Mouse (Mus musculus): Measurements from ENCODE around the gene Mta2. TPM values are rescaled to one million over a fixed set of nuclear protein-coding genes. Genes with fewer than 3 reads are reported as not detected.

Gene Mta2
- total and polyA plus RNA-seq, 2 experiments from 2014 or later, result 86.4 to 87.8 TPM

GRCm38 (mm10) chr19:8998546-8998945 is 56.9 kb downstream of the Mta2 start:
- 73% methylated on average over 6 of the region's 6 CpGs for WGBS
- H3K9me3 ChIP-seq (ENCODE audit: low read length), result no peaks in the 10 kb centered on the region
- no peaks in the 10 kb centered on the region for H3K27me3 ChIP-seq (ENCODE audit: insufficient read depth, low read length)
- no peak overlapping the region for H3K9ac ChIP-seq
- TF ChIP-seq CTCF (IDR thresholded peaks at IDR 0.05; ENCODE audit: low read depth), result no peak
- no peak for DNase-seq
- no peaks in the 10 kb centered on the region for H3K4me1 ChIP-seq (ENCODE audit: insufficient read depth)
- H3K4me3 ChIP-seq (ENCODE audit: low read depth, low read length), result no peak overlapping the region
- H3K27ac ChIP-seq (ENCODE audit: low read depth, low read length), result no peak overlapping the region
- H3K36me3 ChIP-seq (ENCODE audit: insufficient read depth), result no peaks in the 10 kb centered on the region
- no peak overlapping the region for H3K4me2 ChIP-seq (ENCODE audit: low read depth)
- no peak for ATAC-seq

- ATAC-seq, result no peak
Measured at GRCm38 (mm10) chr19:8999223-8999622, 57.5 kb downstream of the Mta2 start.

More at GRCm38 (mm10) chr19:8999223-8999622, 57.5 kb downstream of the Mta2 start:
- Histone ChIP-seq H3K36me3 (ENCODE audit: insufficient read depth) (no peaks in the 10 kb centered on the region), H3K27ac (ENCODE audit: low read depth, low read length) (no peak overlapping the region), H3K4me3 (ENCODE audit: low read depth, low read length) (no peak overlapping the region), H3K4me1 (ENCODE audit: insufficient read depth) (no peaks in the 10 kb centered on the region), H3K27me3 (ENCODE audit: insufficient read depth, low read length) (no peaks in the 10 kb centered on the region), H3K9me3 (ENCODE audit: low read length) (no peaks in the 10 kb centered on the region), H3K9ac (no peak overlapping the region), H3K4me2 (ENCODE audit: low read depth) (no peak overlapping the region)
- 91% methylated on average over 4 of the region's 4 CpGs for WGBS
- TF ChIP-seq CTCF (IDR thresholded peaks at IDR 0.05; ENCODE audit: low read depth), result no peak
- no peak for DNase-seq

Other genes with a start within 250 kb of the Mta2 start
Only the 30 nearest of the 32 such genes appear.
- not detected in 2 replicates for gene 1700092M07Rik, start 201.2 kb upstream of the Mta2 start, total RNA-seq (2014; rRNA removed)
- gene 1700092M07Rik, start 201.2 kb upstream of the Mta2 start, polyA plus RNA-seq (2015; fragmentation: Nextera tagmentation; extraction: Ambion mirVana), result 0.65 and 0.67 TPM in 2 replicates
- gene Stx5a, start 200.5 kb upstream of the Mta2 start, total RNA-seq (2014; rRNA removed), result 130 and 140 TPM in 2 replicates
- 86.4 and 97.6 TPM in 2 replicates for gene Stx5a, start 200.5 kb upstream of the Mta2 start, polyA plus RNA-seq (2015; fragmentation: Nextera tagmentation; extraction: Ambion mirVana)
- 81.7 and 114 TPM in 2 replicates for gene Nxf1, start 184.8 kb upstream of the Mta2 start, total RNA-seq (2014; rRNA removed)
- gene Nxf1, start 184.8 kb upstream of the Mta2 start, polyA plus RNA-seq (2015; fragmentation: Nextera tagmentation; extraction: Ambion mirVana), result 97.1 and 97.9 TPM in 2 replicates
- gene Tmem223, start 170.9 kb upstream of the Mta2 start, total RNA-seq (2014; rRNA removed), result 236 and 241 TPM in 2 replicates
- gene Tmem223, start 170.9 kb upstream of the Mta2 start, polyA plus RNA-seq (2015; fragmentation: Nextera tagmentation; extraction: Ambion mirVana), result 269 and 334 TPM in 2 replicates
- 17.4 and 19.6 TPM in 2 replicates for gene Tmem179b, start 167.4 kb upstream of the Mta2 start, total RNA-seq (2014; rRNA removed)
- 22.4 and 22.6 TPM in 2 replicates for gene Tmem179b, start 167.4 kb upstream of the Mta2 start, polyA plus RNA-seq (2015; fragmentation: Nextera tagmentation; extraction: Ambion mirVana)
- gene Taf6l, start 155.5 kb upstream of the Mta2 start, total RNA-seq (2014; rRNA removed), result 27.2 and 31.7 TPM in 2 replicates
- 25.1 and 25.2 TPM in 2 replicates for gene Taf6l, start 155.5 kb upstream of the Mta2 start, polyA plus RNA-seq (2015; fragmentation: Nextera tagmentation; extraction: Ambion mirVana)
- 89.3 and 99.3 TPM in 2 replicates for gene Polr2g, start 143.3 kb upstream of the Mta2 start, total RNA-seq (2014; rRNA removed)
- gene Polr2g, start 143.3 kb upstream of the Mta2 start, polyA plus RNA-seq (2015; fragmentation: Nextera tagmentation; extraction: Ambion mirVana), result 193 and 216 TPM in 2 replicates
- gene Zbtb3, start 139.3 kb upstream of the Mta2 start, total RNA-seq (2014; rRNA removed), result 7.0 and 7.3 TPM in 2 replicates
- gene Zbtb3, start 139.3 kb upstream of the Mta2 start, polyA plus RNA-seq (2015; fragmentation: Nextera tagmentation; extraction: Ambion mirVana), result 4.3 and 5.0 TPM in 2 replicates
- 71.9 and 72.6 TPM in 2 replicates for gene Ttc9c, start 122.5 kb upstream of the Mta2 start, total RNA-seq (2014; rRNA removed)
- gene Ttc9c, start 122.5 kb upstream of the Mta2 start, polyA plus RNA-seq (2015; fragmentation: Nextera tagmentation; extraction: Ambion mirVana), result 34.1 and 44.4 TPM in 2 replicates
- gene Hnrnpul2, start 121.9 kb upstream of the Mta2 start, total RNA-seq (2014; rRNA removed), result 28.2 and 38.3 TPM in 2 replicates
- gene Hnrnpul2, start 121.9 kb upstream of the Mta2 start, polyA plus RNA-seq (2015; fragmentation: Nextera tagmentation; extraction: Ambion mirVana), result 3.9 and 5.3 TPM in 2 replicates
- gene AC129217.1, start 112.1 kb upstream of the Mta2 start, total RNA-seq (2014; rRNA removed), result not detected in 2 replicates
- not detected in 2 replicates for gene AC129217.1, start 112.1 kb upstream of the Mta2 start, polyA plus RNA-seq (2015; fragmentation: Nextera tagmentation; extraction: Ambion mirVana)
- 81.5 and 91.5 TPM in 2 replicates for gene Bscl2, start 104.4 kb upstream of the Mta2 start, total RNA-seq (2014; rRNA removed)
- gene Bscl2, start 104.4 kb upstream of the Mta2 start, polyA plus RNA-seq (2015; fragmentation: Nextera tagmentation; extraction: Ambion mirVana), result 78.9 and 88.9 TPM in 2 replicates
- gene Gng3, start 102.7 kb upstream of the Mta2 start, total RNA-seq (2014; rRNA removed), result 68.0 and 78.5 TPM in 2 replicates
- 594 and 622 TPM in 2 replicates for gene Gng3, start 102.7 kb upstream of the Mta2 start, polyA plus RNA-seq (2015; fragmentation: Nextera tagmentation; extraction: Ambion mirVana)
- 1.5 and 2.6 TPM in 2 replicates for gene Lrrn4cl, start 91.1 kb upstream of the Mta2 start, total RNA-seq (2014; rRNA removed)
- gene Lrrn4cl, start 91.1 kb upstream of the Mta2 start, polyA plus RNA-seq (2015; fragmentation: Nextera tagmentation; extraction: Ambion mirVana), result 0.58 and 0.88 TPM in 2 replicates
- gene Ubxn1, start 70.4 kb upstream of the Mta2 start, total RNA-seq (2014; rRNA removed), result 108 and 126 TPM in 2 replicates
- gene Ubxn1, start 70.4 kb upstream of the Mta2 start, polyA plus RNA-seq (2015; fragmentation: Nextera tagmentation; extraction: Ambion mirVana), result 168 and 185 TPM in 2 replicates
- gene Uqcc3, start 61.0 kb upstream of the Mta2 start, total RNA-seq (2014; rRNA removed), result 14.2 and 36.1 TPM in 2 replicates
- gene Uqcc3, start 61.0 kb upstream of the Mta2 start, polyA plus RNA-seq (2015; fragmentation: Nextera tagmentation; extraction: Ambion mirVana), result 59.1 TPM in 2 replicates
- 5.0 and 7.2 TPM in 2 replicates for gene Lbhd1, start 58.1 kb upstream of the Mta2 start, total RNA-seq (2014; rRNA removed)
- 30.3 and 36.5 TPM in 2 replicates for gene Lbhd1, start 58.1 kb upstream of the Mta2 start, polyA plus RNA-seq (2015; fragmentation: Nextera tagmentation; extraction: Ambion mirVana)
- gene Gm49403, start 57.9 kb upstream of the Mta2 start, total RNA-seq (2014; rRNA removed), result not detected in 2 replicates
- gene Gm49403, start 57.9 kb upstream of the Mta2 start, polyA plus RNA-seq (2015; fragmentation: Nextera tagmentation; extraction: Ambion mirVana), result not detected in 2 replicates
- gene 1810009A15Rik, start 53.0 kb upstream of the Mta2 start, total RNA-seq (2014; rRNA removed), result 26.0 and 37.5 TPM in 2 replicates
- gene 1810009A15Rik, start 53.0 kb upstream of the Mta2 start, polyA plus RNA-seq (2015; fragmentation: Nextera tagmentation; extraction: Ambion mirVana), result 31.9 and 45.7 TPM in 2 replicates
- 0.95 TPM in 1 of 2 replicates, not detected in the other for gene Gm49416, start 52.9 kb upstream of the Mta2 start, total RNA-seq (2014; rRNA removed)
- 1.4 TPM in 1 of 2 replicates, not detected in the other for gene Gm49416, start 52.9 kb upstream of the Mta2 start, polyA plus RNA-seq (2015; fragmentation: Nextera tagmentation; extraction: Ambion mirVana)
- 26.1 and 29.9 TPM in 2 replicates for gene Ints5, start 48.9 kb upstream of the Mta2 start, total RNA-seq (2014; rRNA removed)
- gene Ints5, start 48.9 kb upstream of the Mta2 start, polyA plus RNA-seq (2015; fragmentation: Nextera tagmentation; extraction: Ambion mirVana), result 23.6 and 26.8 TPM in 2 replicates
- gene Ganab, start 43.8 kb upstream of the Mta2 start, total RNA-seq (2014; rRNA removed), result 67.7 and 96.7 TPM in 2 replicates
- 47.0 and 54.0 TPM in 2 replicates for gene Ganab, start 43.8 kb upstream of the Mta2 start, polyA plus RNA-seq (2015; fragmentation: Nextera tagmentation; extraction: Ambion mirVana)
- 99.6 and 120 TPM in 2 replicates for gene B3gat3, start 21.5 kb upstream of the Mta2 start, total RNA-seq (2014; rRNA removed)
- 89.3 and 94.0 TPM in 2 replicates for gene B3gat3, start 21.5 kb upstream of the Mta2 start, polyA plus RNA-seq (2015; fragmentation: Nextera tagmentation; extraction: Ambion mirVana)
- 2.3 and 3.5 TPM in 2 replicates for gene Rom1, start 12.5 kb upstream of the Mta2 start, total RNA-seq (2014; rRNA removed)
- gene Rom1, start 12.5 kb upstream of the Mta2 start, polyA plus RNA-seq (2015; fragmentation: Nextera tagmentation; extraction: Ambion mirVana), result 2.4 and 3.3 TPM in 2 replicates
- gene Eml3, start 12.3 kb upstream of the Mta2 start, total RNA-seq (2014; rRNA removed), result 5.1 and 7.3 TPM in 2 replicates
- gene Eml3, start 12.3 kb upstream of the Mta2 start, polyA plus RNA-seq (2015; fragmentation: Nextera tagmentation; extraction: Ambion mirVana), result 7.5 and 8.1 TPM in 2 replicates
- gene Tut1, start 12.0 kb downstream of the Mta2 start, total RNA-seq (2014; rRNA removed), result 20.8 and 24.5 TPM in 2 replicates
- gene Tut1, start 12.0 kb downstream of the Mta2 start, polyA plus RNA-seq (2015; fragmentation: Nextera tagmentation; extraction: Ambion mirVana), result 14.8 and 17.6 TPM in 2 replicates
- gene Eef1g, start 25.2 kb downstream of the Mta2 start, total RNA-seq (2014; rRNA removed), result 524 and 615 TPM in 2 replicates
- gene Eef1g, start 25.2 kb downstream of the Mta2 start, polyA plus RNA-seq (2015; fragmentation: Nextera tagmentation; extraction: Ambion mirVana), result 250 and 269 TPM in 2 replicates
- 11.4 and 17.9 TPM in 2 replicates for gene Ahnak, start 47.4 kb downstream of the Mta2 start, total RNA-seq (2014; rRNA removed)
- gene Ahnak, start 47.4 kb downstream of the Mta2 start, polyA plus RNA-seq (2015; fragmentation: Nextera tagmentation; extraction: Ambion mirVana), result 3.2 and 3.9 TPM in 2 replicates
- not detected in 2 replicates for gene Scgb1a1, start 146.1 kb downstream of the Mta2 start, total RNA-seq (2014; rRNA removed)
- not detected in 2 replicates for gene Scgb1a1, start 146.1 kb downstream of the Mta2 start, polyA plus RNA-seq (2015; fragmentation: Nextera tagmentation; extraction: Ambion mirVana)
- 31.2 and 31.3 TPM in 2 replicates for gene Asrgl1, start 193.8 kb downstream of the Mta2 start, total RNA-seq (2014; rRNA removed)
- 30.7 and 37.4 TPM in 2 replicates for gene Asrgl1, start 193.8 kb downstream of the Mta2 start, polyA plus RNA-seq (2015; fragmentation: Nextera tagmentation; extraction: Ambion mirVana)

All from forebrain, postnatal 0 days (tissue).